Comparison of ENCODE assay signal across 15 mouse cellular contexts in genomic region chr12:8753654-8754053, GRCm38 (mm10).
"Had no signal": no experiment of that assay in that cellular context is flagged by ENCODE, and none has a peak within 500 bp of the region (broad histone marks: within the 10 kb centered on the region; RNA-seq: fewer than 3 reads in every experiment).

No protein-coding gene starts in this region.

- DNase-seq: kidney, postnatal 4 days; lung, adult 2 months; lung, postnatal 36 days; midbrain, embryonic 14.5 days; retina, postnatal 1 day; right cerebral cortex, postnatal 4 days; spleen, adult 18-20 months; thymus, adult 2 months; thymus, postnatal 36 days had no signal

- H3K27me3 ChIP-seq: liver, embryonic 15.5 days; neural tube, embryonic 12.5 days had no signal

- H3K4me3 ChIP-seq: layer of hippocampus, adult 2 months; liver, embryonic 15.5 days; myocyte; neural tube, embryonic 12.5 days had no signal

- H3K27ac ChIP-seq: layer of hippocampus, adult 2 months; liver, embryonic 15.5 days; neural tube, embryonic 12.5 days had no signal

- H3K9ac ChIP-seq: liver, embryonic 15.5 days; neural tube, embryonic 12.5 days had no signal

- H3K9me3 ChIP-seq: liver, embryonic 15.5 days had no signal

- ATAC-seq: lung, postnatal 0 days had no signal

- H3K4me2 ChIP-seq: liver, embryonic 11.5 days; liver, embryonic 15.5 days; neural tube, embryonic 12.5 days had no signal

- H3K4me1 ChIP-seq: liver, embryonic 15.5 days; neural tube, embryonic 12.5 days had no signal
